Mouse (Mus musculus) MEL (cell line): Measurements from ENCODE around the gene St7. TPM values are rescaled to one million over a fixed set of nuclear protein-coding genes. Genes with fewer than 3 reads are reported as not detected.

ENCODE experiments used
- DNase-seq: peaks from one replicate; pipeline ENCODE4 v3.0.0; 2011; ENCODE audit warnings: low read depth, low spot score
- H3K27ac ChIP-seq: 2 replicates; pipeline ENCODE4 v1.5.1; 2012; ENCODE audit warnings: low read depth, mild to moderate bottlenecking, control low read depth, low read length, moderate library complexity; ENCODE audit not compliant: control insufficient read depth
- H3K27me3 ChIP-seq, 2 experiments: fragments of 150-350 bp in 1 of 2; sonication (generic) in 1 of 2; 2 replicates each; pipeline ENCODE4 v1.6.1; 2012; ENCODE audit warnings: low read length in 2 of 2, mild to moderate bottlenecking in 2 of 2, improper control_type of control experiment in 1 of 2, moderate library complexity in 1 of 2; ENCODE audit not compliant: insufficient read depth in 2 of 2, control insufficient read depth in 1 of 2
- H3K36me3 ChIP-seq, 2 experiments: 2 replicates each; pipeline ENCODE4 v1.6.1; 2012 to 2014; ENCODE audit warnings: low read length in 2 of 2, improper control_type of control experiment in 1 of 2, inconsistent platforms in 1 of 2, mild to moderate bottlenecking in 1 of 2; ENCODE audit not compliant: insufficient read depth in 2 of 2, control insufficient read depth in 1 of 2
- H3K4me1 ChIP-seq, 2 experiments: fragments of 150-350 bp in 1 of 2; sonication (generic) in 1 of 2; 2 replicates each; pipeline ENCODE4 v1.6.1; 2012; ENCODE audit warnings: low read length in 2 of 2, improper control_type of control experiment in 1 of 2, mild to moderate bottlenecking in 1 of 2; ENCODE audit not compliant: insufficient read depth in 2 of 2, control insufficient read depth in 1 of 2
- H3K4me3 ChIP-seq, 2 experiments: fragments of 150-350 bp in 1 of 2; sonication (generic) in 1 of 2; 2 replicates each; pipeline ENCODE4 v1.5.1; 2012; ENCODE audit warnings: low read depth in 2 of 2, low read length in 2 of 2, mild to moderate bottlenecking in 2 of 2, moderate library complexity in 2 of 2, control low read depth in 1 of 2, improper control_type of control experiment in 1 of 2; ENCODE audit not compliant: control insufficient read depth in 1 of 2, insufficient read depth in 1 of 2
- H3K79me2 ChIP-seq: 2 replicates; pipeline ENCODE4 v1.6.1; 2012; ENCODE audit warnings: mild to moderate bottlenecking, low read length, moderate library complexity; ENCODE audit not compliant: control insufficient read depth, poor library complexity, insufficient read depth
- H3K9ac ChIP-seq: 2 replicates; pipeline ENCODE4 v1.6.1; 2012; ENCODE audit warnings: low read depth, mild to moderate bottlenecking, control low read depth, low read length, moderate library complexity; ENCODE audit not compliant: control insufficient read depth, poor library complexity, severe bottlenecking
- H3K9me3 ChIP-seq: fragments of 150-350 bp; sonication (generic); replicated peaks from 2 replicates; pipeline ENCODE4 v1.6.1; 2012; ENCODE audit warnings: mild to moderate bottlenecking, low read length, improper control_type of control experiment, moderate library complexity; ENCODE audit not compliant: insufficient read depth
- CHD2 ChIP-seq: IDR thresholded peaks from 2 replicates; pipeline ENCODE4 v1.6.1; 2011; ENCODE audit warnings: low read length, improper control_type of control experiment
- E2F4 ChIP-seq: IDR thresholded peaks from 2 replicates; pipeline ENCODE4 v1.6.1; 2011; ENCODE audit warnings: low read depth, low read length, improper control_type of control experiment, borderline replicate concordance
- EP300 ChIP-seq, 2 experiments: IDR thresholded peaks; 2 replicates each; pipeline ENCODE4 v1.6.1; 2011; ENCODE audit warnings: improper control_type of control experiment in 2 of 2, low read length in 2 of 2, low read depth in 1 of 2, mild to moderate bottlenecking in 1 of 2
- ETS1 ChIP-seq: IDR thresholded peaks from 2 replicates; pipeline ENCODE4 v1.6.1; 2012; ENCODE audit warnings: low read depth, mild to moderate bottlenecking, inconsistent platforms, low read length, improper control_type of control experiment, moderate library complexity
- GATA1 ChIP-seq: IDR thresholded peaks from 2 replicates; pipeline ENCODE4 v1.6.1; 2011; ENCODE audit warnings: low read depth, low read length, improper control_type of control experiment
- JUND ChIP-seq: IDR thresholded peaks from 2 replicates; pipeline ENCODE4 v1.6.1; 2011; ENCODE audit warnings: low read depth, mild to moderate bottlenecking, improper control_type of control experiment, low read length
- NELFE ChIP-seq: IDR thresholded peaks from 2 replicates; pipeline ENCODE4 v1.6.1; 2011; ENCODE audit warnings: low read depth, low read length, improper control_type of control experiment
- POLR2AphosphoS2 ChIP-seq: IDR thresholded peaks from 2 replicates; pipeline ENCODE4 v1.6.1; 2011; ENCODE audit warnings: low read length, improper control_type of control experiment
- TAL1 ChIP-seq: IDR thresholded peaks from 2 replicates; pipeline ENCODE4 v1.6.1; 2012; ENCODE audit warnings: mild to moderate bottlenecking, inconsistent platforms, low read length, moderate library complexity, mixed read lengths
- TBP ChIP-seq: IDR thresholded peaks from 2 replicates; pipeline ENCODE4 v1.8.0; 2011; ENCODE audit warnings: low read depth, low read length, improper control_type of control experiment
- TCF12 ChIP-seq: IDR thresholded peaks from 2 replicates; pipeline ENCODE4 v1.6.1; 2014; ENCODE audit warnings: low read depth, mild to moderate bottlenecking, inconsistent platforms, low read length, improper control_type of control experiment, moderate library complexity
- polyA plus RNA-seq, 2 experiments: library from polyadenylated mRNA; stranded (reverse) in 1 of 2; unstranded in 1 of 2; fragments of >175 nt in 1 of 2; fragments of >200 nt in 1 of 2; gene quantifications; 2 replicates each; pipeline versions ENCODE4 v1.2.1 to v1.2.4; 2012; ENCODE audit warnings: low replicate concordance in 2 of 2, low read depth in 1 of 2; ENCODE audit not compliant: insufficient read length in 2 of 2, insufficient read depth in 1 of 2, missing spikeins in 1 of 2
- total RNA-seq: library from RNA; depleted of rRNA; stranded (reverse); fragments of 300-350 nt; gene quantifications from 2 replicates; pipeline ENCODE4 v1.2.3, GENCODE M21; 2012

St7 gene
- total and polyA plus RNA-seq, 3 experiments = 34.4 to 48.5 TPM; not detected in 1

DNA sequence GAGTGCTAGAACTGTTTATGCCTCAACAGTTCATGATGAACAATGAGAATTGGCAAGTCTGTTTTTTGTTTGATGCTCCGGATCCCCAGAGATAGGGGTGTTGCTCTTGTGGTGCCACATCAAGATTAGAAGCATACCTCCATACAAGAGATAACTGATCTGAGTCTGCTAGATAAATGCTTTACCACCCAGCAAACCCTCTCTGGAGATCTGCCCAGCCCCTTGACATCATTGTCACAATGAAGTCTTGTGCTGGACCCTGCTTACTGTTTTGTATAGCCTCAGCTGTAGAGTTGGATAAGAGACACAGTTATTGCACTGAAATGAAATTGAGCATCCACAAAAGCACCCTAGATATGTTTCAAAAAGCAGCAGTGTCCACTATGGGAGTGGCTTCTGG lies 229.4 kb downstream of the St7 start:
- no peak overlapping the region for H3K27ac ChIP-seq
- TF ChIP-seq E2F4 (no peak), GATA1 (no peak)
- no peaks in the 10 kb centered on the region for H3K79me2 ChIP-seq
- H3K9ac ChIP-seq = no peak overlapping the region
- DNase-seq = no peak
- H3K4me3 ChIP-seq = no peak overlapping the region
- no peaks in the 10 kb centered on the region for H3K27me3 ChIP-seq
- H3K4me1 ChIP-seq = no peaks in the 10 kb centered on the region; a peak in 1 of 4 replicates
- H3K9me3 ChIP-seq = no peaks in the 10 kb centered on the region
- peaks cover 0 to 4% of the 10 kb centered on the region in 2 experiments; a peak in 3 of 4 replicates for H3K36me3 ChIP-seq

DNA sequence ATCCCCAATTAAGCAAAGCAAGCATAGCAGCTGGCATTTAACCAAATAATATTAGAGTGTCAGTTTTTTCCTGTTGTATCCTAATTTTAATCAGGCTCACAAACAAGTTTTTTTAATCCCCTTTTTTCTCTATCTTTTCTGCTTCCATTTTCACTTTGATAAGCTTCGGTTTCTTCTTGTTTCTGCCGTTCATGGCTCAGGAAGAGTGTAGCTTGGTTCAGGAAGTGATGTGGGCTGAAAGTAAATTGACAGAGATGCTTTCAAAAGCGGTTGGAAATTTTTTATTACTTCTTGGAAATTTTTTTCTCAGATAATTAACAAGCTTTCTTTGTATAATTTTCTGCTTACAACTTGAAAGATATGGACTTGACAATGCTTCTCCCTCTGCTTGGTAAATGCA lies 230.2 kb downstream of the St7 start:
- Histone ChIP-seq H3K27ac (no peak overlapping the region), H3K79me2 (no peaks in the 10 kb centered on the region), H3K9me3 (no peaks in the 10 kb centered on the region), H3K9ac (no peak overlapping the region), H3K27me3 (no peaks in the 10 kb centered on the region), H3K4me1 (no peaks in the 10 kb centered on the region; a peak in 1 of 4 replicates), H3K36me3 (peaks cover 0 to 4% of the 10 kb centered on the region in 2 experiments; a peak in 3 of 4 replicates), H3K4me3 (no peak overlapping the region)
- DNase-seq = no peak
- TF ChIP-seq JUND (no peak), ETS1 (no peak), GATA1 (no peak), TAL1 (no peak), TBP (no peak), CHD2 (no peak), TCF12 (no peak), EP300 (IDR thresholded peaks at IDR 0.05; ENCODE audit: low read depth in 1 of 2, low read length in 2 of 2) (no peak)

DNA sequence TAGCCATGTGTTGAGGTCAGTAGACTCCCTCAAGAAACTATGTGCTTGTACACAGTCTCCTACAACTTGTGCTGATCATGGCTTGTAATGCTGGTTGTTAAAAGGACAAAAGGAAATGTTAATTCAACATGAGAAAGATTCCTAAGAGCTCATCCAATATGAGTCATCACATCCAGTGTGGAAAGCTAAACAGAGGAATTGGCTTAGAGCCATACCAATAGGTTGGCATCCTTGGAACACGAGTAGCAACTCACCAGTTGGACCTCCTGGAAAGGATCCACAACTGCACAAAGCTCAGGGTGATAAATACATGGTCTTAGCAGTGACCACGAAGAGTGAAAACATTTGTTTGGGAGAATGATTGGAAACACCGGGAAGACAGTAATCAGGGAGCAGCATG lies 230.6 kb downstream of the St7 start:
- TF ChIP-seq NELFE (no peak), POLR2AphosphoS2 (no peak)
- H3K36me3 ChIP-seq = peaks cover 0 to 4% of the 10 kb centered on the region in 2 experiments; a peak in 3 of 4 replicates
- no peaks in the 10 kb centered on the region; a peak in 1 of 4 replicates for H3K4me1 ChIP-seq

More for the DNA sequence above, 230.6 kb downstream of the St7 start:
- Histone ChIP-seq H3K79me2 (no peaks in the 10 kb centered on the region), H3K9me3 (no peaks in the 10 kb centered on the region), H3K27ac (no peak overlapping the region), H3K9ac (no peak overlapping the region), H3K27me3 (no peaks in the 10 kb centered on the region), H3K4me3 (no peak overlapping the region)
- no peak for DNase-seq
